Mouse (Mus musculus): Measurements from ENCODE around the gene Klhl41. TPM values are rescaled to one million over a fixed set of nuclear protein-coding genes. Genes with fewer than 3 reads are reported as not detected.

The Klhl41 gene
- polyA plus RNA-seq, 1 experiment from 2014 or later = 29.1 TPM

DNA sequence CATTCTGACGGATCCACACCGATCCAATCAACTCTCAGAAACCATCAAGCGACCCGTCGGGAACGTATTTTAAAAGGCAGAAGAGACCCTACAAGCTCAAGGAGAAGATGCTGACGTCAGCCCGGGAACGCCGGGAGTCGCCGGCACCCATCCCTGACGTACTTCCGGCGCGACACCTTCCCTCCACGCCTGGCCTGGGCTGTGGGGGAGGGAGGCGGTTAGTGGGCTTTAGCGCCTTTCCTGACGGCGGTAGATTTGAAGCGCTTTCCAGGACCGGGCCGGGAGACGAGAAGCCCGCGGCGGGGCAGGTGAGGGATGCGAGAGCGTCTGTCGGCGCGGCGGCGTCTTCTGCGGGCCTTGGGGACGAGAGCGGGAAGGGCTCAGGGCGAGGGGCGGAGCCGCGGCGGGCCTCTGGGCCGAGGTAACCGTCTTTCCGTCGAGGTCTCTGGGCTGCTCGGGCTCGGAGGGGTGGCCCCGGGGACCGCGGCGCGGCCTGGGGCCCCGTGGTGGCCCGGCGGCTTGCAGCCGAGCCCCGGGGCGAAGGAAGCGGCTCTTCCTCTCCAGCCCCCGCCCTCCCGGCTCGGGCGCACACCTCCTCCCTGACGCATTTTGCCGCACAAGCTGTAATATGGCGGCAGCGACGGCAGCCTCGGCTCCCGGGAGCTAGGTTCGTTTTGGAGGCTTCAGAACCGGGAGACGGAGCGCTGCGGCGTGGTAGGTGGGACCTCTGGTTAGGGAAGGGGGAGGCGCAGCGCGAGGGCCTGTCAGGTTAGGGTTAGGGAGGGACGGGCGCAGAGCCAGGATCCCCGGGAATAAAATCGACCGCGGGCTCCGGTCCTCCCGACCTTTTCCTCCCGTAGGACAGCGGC is 53.0 kb downstream of the Klhl41 start:
- WGBS = under 1% methylated on average over 87 of the region's 91 CpGs

DNA sequence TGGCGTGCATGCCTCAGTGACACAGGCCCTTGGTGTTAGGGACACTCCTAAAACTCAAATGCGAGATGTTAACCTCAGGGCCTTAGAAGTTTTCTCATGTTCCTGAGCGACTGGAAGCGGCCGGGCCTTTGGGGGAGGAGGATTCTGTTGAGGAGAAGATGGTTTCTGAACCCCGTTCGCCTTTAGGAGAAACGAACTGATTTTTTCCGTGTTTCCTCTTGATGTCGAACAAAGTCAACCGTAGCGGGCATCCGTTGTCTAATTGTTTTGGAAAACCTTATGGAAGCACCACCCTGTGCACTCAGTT is 53.6 kb downstream of the Klhl41 start:
- ATAC-seq (replicated peaks; ENCODE audit: extremely low read depth, insufficient read depth, low FRiP score) = no peak; the same call in 1 of the 2 replicates
- Histone ChIP-seq H3K4me3 (ENCODE audit: low read length) (peak overlapping the region; percentile 82), H3K36me3 (ENCODE audit: control insufficient read depth, insufficient read depth) (no peaks in the 10 kb centered on the region), H3K27ac (ENCODE audit: low read length) (peak overlapping the region; percentile 91), H3K4me1 (ENCODE audit: control insufficient read depth, insufficient read depth, low read length) (peaks cover 6% of the 10 kb centered on the region; the same call in 1 of the 2 replicates), H3K9me3 (replicated peaks; ENCODE audit: control insufficient read depth, low read length) (no peaks in the 10 kb centered on the region), H3K9ac (ENCODE audit: low read length) (peak overlapping the region; percentile 93), H3K27me3 (ENCODE audit: control insufficient read depth, insufficient read depth, low read length) (no peaks in the 10 kb centered on the region; the same call in 1 of the 2 replicates), H3K4me2 (ENCODE audit: low read depth, low read length) (peak overlapping the region; percentile 92)
- WGBS = under 1% methylated on average over 13 of the region's 13 CpGs

More for the DNA sequence above, 53.0 kb downstream of the Klhl41 start:
- H3K27me3 ChIP-seq (ENCODE audit: control insufficient read depth, insufficient read depth, low read length) = no peaks in the 10 kb centered on the region; the same call in 1 of the 2 replicates
- H3K4me3 ChIP-seq (ENCODE audit: low read length) = peak overlapping the region; percentile 82
- peak overlapping the region; percentile 92 for H3K4me2 ChIP-seq (ENCODE audit: low read depth, low read length)
- peak overlapping the region; percentile 93 for H3K9ac ChIP-seq (ENCODE audit: low read length)
- peak overlapping the region; percentile 91 for H3K27ac ChIP-seq (ENCODE audit: low read length)
- H3K4me1 ChIP-seq (ENCODE audit: control insufficient read depth, insufficient read depth, low read length) = peaks cover 6% of the 10 kb centered on the region; the same call in 1 of the 2 replicates
- no peaks in the 10 kb centered on the region for H3K9me3 ChIP-seq (replicated peaks; ENCODE audit: control insufficient read depth, low read length)
- peak; percentile 94 for ATAC-seq (replicated peaks; ENCODE audit: extremely low read depth, insufficient read depth, low FRiP score)
- no peaks in the 10 kb centered on the region for H3K36me3 ChIP-seq (ENCODE audit: control insufficient read depth, insufficient read depth)

Other genes starting within 250 kb of the Klhl41 start
- gene Lrp2, start 84.1 kb upstream of the Klhl41 start, polyA plus RNA-seq (2015; fragmentation: Nextera tagmentation; extraction: Ambion mirVana) = 0.21 and 0.35 TPM in 2 replicates
- gene Bbs5, start 22.9 kb upstream of the Klhl41 start, polyA plus RNA-seq (2015; fragmentation: Nextera tagmentation; extraction: Ambion mirVana) = 10.5 and 12.5 TPM in 2 replicates
- 21.2 and 21.5 TPM in 2 replicates for gene Fastkd1, start 43.4 kb downstream of the Klhl41 start, polyA plus RNA-seq (2015; fragmentation: Nextera tagmentation; extraction: Ambion mirVana)
- 85.0 and 93.8 TPM in 2 replicates for gene Ppig, start 52.4 kb downstream of the Klhl41 start, polyA plus RNA-seq (2015; fragmentation: Nextera tagmentation; extraction: Ambion mirVana)
- gene Ccdc173, start 119.5 kb downstream of the Klhl41 start, polyA plus RNA-seq (2015; fragmentation: Nextera tagmentation; extraction: Ambion mirVana) = 1.3 and 1.8 TPM in 2 replicates
- gene Phospho2, start 119.5 kb downstream of the Klhl41 start, polyA plus RNA-seq (2015; fragmentation: Nextera tagmentation; extraction: Ambion mirVana) = 20.4 and 22.4 TPM in 2 replicates
- 57.5 and 57.6 TPM in 2 replicates for gene Klhl23, start 151.8 kb downstream of the Klhl41 start, polyA plus RNA-seq (2015; fragmentation: Nextera tagmentation; extraction: Ambion mirVana)
- 177 and 193 TPM in 2 replicates for gene Ssb, start 191.4 kb downstream of the Klhl41 start, polyA plus RNA-seq (2015; fragmentation: Nextera tagmentation; extraction: Ambion mirVana)
- gene Mettl5, start 215.5 kb downstream of the Klhl41 start, polyA plus RNA-seq (2015; fragmentation: Nextera tagmentation; extraction: Ambion mirVana) = 34.0 and 40.7 TPM in 2 replicates
- 10.5 and 11.1 TPM in 2 replicates for gene Ubr3, start 227.1 kb downstream of the Klhl41 start, polyA plus RNA-seq (2015; fragmentation: Nextera tagmentation; extraction: Ambion mirVana)